Mouse (Mus musculus) T-cell, adult 2 months (primary cell): ENCODE results near the gene Fbxl17.

Experiments
- DNase-seq: peaks from one replicate; pipeline ENCODE4 v3.0.0; 2022; ENCODE audit warnings: low spot score

Fbxl17 gene

GRCm38 (mm10) chr17:63499636-63500155 lies at the start of gene Fbxl17:
Gene Fbxl17, minus strand, starts transcription at chr17:63500017.
- peak; percentile 60 for DNase-seq

DNA sequence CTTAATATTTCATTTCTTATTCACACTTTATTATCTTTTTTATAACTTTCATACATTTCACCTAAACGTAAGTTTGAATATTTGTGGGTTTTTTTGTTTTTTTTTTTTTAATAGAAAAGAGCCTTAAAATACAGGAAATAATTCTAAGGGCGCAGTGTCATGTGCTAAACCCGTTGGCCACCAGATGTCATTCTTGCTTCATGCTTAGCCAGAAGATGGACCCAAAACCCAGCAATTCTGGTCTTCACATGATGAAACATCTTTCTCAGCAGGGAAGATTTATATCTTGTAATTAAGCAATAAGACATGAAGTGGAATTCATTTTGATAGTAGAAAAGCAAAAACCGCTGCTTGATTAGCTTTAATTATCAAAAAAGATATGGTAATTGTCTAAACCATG lies 47.6 kb upstream of the Fbxl17 start:
- DNase-seq: no peak

GRCm38 (mm10) chr17:63534576-63535265 lies 34.9 kb upstream of the Fbxl17 start:
- DNase-seq: no peak

- DNase-seq: no peak
Observed at GRCm38 (mm10) chr17:63533074-63533836, 33.4 kb upstream of the Fbxl17 start.

DNA sequence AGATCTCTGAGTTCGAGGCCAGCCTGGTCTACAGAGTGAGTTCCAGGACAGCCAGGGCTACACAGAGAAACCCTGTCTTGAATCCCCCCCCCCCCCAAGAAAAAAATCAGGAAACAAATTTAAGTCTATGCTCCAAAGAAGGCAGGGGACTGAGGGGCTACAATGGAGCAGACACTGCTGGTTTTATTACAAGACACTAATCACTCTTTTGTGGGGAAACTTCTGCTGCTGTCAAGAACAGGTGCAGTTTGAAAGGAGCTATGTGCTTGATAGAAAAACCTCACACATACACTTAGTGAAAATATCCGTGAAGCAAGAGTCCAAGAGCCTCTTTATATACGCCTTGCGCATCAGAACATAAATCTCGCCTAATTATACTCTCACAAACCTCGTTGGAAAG lies 29.7 kb upstream of the Fbxl17 start:
- DNase-seq: no peak

GRCm38 (mm10) chr17:63520691-63521090 lies 20.9 kb upstream of the Fbxl17 start:
- DNase-seq: no peak

- DNase-seq: no peak
Observed at GRCm38 (mm10) chr17:63510451-63510850, 10.6 kb upstream of the Fbxl17 start.

GRCm38 (mm10) chr17:63501091-63501490 lies 1.3 kb upstream of the Fbxl17 start:
- no peak for DNase-seq

DNA sequence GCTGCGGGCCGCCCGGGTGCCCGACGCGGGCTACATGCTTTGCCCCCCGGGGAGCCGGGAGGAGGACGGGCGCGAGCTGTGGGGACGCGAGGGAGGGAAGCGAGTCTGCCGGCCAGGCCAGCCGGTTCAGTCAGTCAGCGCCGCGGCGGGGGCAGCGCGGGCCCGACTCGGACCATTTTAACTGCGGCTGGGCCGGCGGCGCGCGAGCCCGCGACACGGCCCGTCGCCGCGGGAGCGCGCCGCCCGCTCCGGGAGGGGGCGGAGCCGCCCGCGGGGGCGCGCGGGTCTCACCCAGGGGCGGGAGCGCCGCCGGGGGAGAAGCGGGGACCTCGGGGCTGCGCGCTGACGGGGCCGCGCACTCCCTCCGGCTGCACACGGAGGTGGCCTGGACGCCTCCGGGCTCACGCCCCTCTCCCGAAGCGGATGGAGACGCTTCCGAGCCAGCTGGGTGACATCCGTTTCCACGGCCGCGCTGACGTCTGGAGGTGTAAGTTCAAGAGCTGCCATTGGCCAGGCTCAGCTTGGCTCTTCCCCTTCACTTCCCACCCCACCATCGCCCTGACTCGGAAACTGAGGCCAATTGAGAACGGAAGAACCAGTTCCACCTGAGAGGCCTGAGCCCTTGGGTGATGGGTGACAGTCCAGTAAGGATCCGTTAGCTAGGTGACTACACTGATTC lies 478 bp upstream of the Fbxl17 start:
- peak; percentile 90 for DNase-seq

- peak; percentile 34 for DNase-seq
Observed at GRCm38 (mm10) chr17:63498717-63499635, 841 bp downstream of the Fbxl17 start.

- DNase-seq: no peak
Observed at GRCm38 (mm10) chr17:63498182-63498716, 1.6 kb downstream of the Fbxl17 start.

- no peak for DNase-seq
Observed at GRCm38 (mm10) chr17:63497206-63497731, 2.5 kb downstream of the Fbxl17 start.

DNA sequence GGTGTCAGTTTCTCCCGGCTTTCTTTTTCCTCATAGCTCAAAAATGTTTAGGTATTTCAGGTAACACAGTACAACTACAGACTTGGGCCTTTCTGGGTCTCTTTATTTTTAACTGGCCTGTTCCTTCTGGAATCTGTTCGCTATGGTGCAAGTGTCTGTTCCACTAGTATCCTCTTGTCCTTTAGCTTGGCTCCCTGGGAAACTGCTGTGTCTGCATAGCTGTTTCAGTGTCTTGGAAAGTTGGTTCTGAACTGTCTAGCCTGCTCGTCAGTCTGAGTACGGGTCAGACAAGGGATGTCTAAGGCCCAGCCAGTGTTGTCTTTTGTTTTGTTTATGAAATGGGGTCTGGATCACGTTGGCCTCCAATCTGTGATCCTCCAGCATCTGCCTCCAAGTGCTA lies 3.7 kb downstream of the Fbxl17 start:
- DNase-seq: no peak

- no peak for DNase-seq
Observed at GRCm38 (mm10) chr17:63493876-63494580, 5.8 kb downstream of the Fbxl17 start.

- peak; percentile 30 for DNase-seq
Observed at GRCm38 (mm10) chr17:63493274-63493673, 6.5 kb downstream of the Fbxl17 start.

GRCm38 (mm10) chr17:63492665-63493273 lies 7.0 kb downstream of the Fbxl17 start:
- DNase-seq: no peak

GRCm38 (mm10) chr17:63489525-63489924 lies 10.3 kb downstream of the Fbxl17 start:
- no peak for DNase-seq

GRCm38 (mm10) chr17:63467866-63468265 lies 32.0 kb downstream of the Fbxl17 start:
- peak; percentile 50 for DNase-seq

GRCm38 (mm10) chr17:63465239-63465638 lies 34.6 kb downstream of the Fbxl17 start:
- DNase-seq: no peak

GRCm38 (mm10) chr17:63462512-63462911 lies 37.3 kb downstream of the Fbxl17 start:
- DNase-seq: no peak
